Mouse (Mus musculus) olfactory bulb, adult 2 months (tissue): Measurements from ENCODE around the gene Tmem44. TPM values are rescaled to one million over a fixed set of nuclear protein-coding genes. Genes with fewer than 3 reads are reported as not detected.

ENCODE experiments used
- H3K27ac ChIP-seq: fragments of 200-500 bp; 2 replicates; pipeline ENCODE4 v1.5.1; 2012; ENCODE audit warnings: low read depth, low read length; ENCODE audit not compliant: insufficient read depth
- H3K4me1 ChIP-seq: fragments of 200-500 bp; 2 replicates; pipeline ENCODE4 v1.6.1; 2012; ENCODE audit warnings: low read length; ENCODE audit not compliant: control insufficient read depth, insufficient read depth
- H3K4me3 ChIP-seq: fragments of 200-500 bp; 2 replicates; pipeline ENCODE4 v1.5.1; 2012; ENCODE audit warnings: mild to moderate bottlenecking, low read depth, low read length, moderate library complexity; ENCODE audit not compliant: insufficient read depth
- CTCF ChIP-seq: fragments of 200-500 bp; IDR thresholded peaks from 2 replicates; pipeline ENCODE4 v1.5.1; 2012; ENCODE audit warnings: low read depth, mild to moderate bottlenecking, low read length, moderate library complexity; ENCODE audit not compliant: insufficient read depth
- POLR2A ChIP-seq: fragments of 200-500 bp; IDR thresholded peaks from 2 replicates; pipeline ENCODE4 v1.6.1; 2012; ENCODE audit warnings: mild to moderate bottlenecking, low read depth, low read length, moderate library complexity; ENCODE audit not compliant: insufficient read depth
- WGBS: fragments of 180-500 bp; shearing (Covaris S2); methylation state at CpG from one replicate; pipeline ENCODE4 v1.1.7; 2018; 5-methylcytosine and 5-hydroxymethylcytosine counted together
- polyA plus RNA-seq: library from polyadenylated mRNA; stranded (reverse); fragments of >200 nt; gene quantifications from 2 replicates; pipeline ENCODE4 v1.2.4, GENCODE M21; 2012; ENCODE audit warnings: low replicate concordance; ENCODE audit not compliant: missing spikeins, insufficient read depth, insufficient read length

Gene Tmem44
- polyA plus RNA-seq, 1 experiment, result not detected

DNA sequence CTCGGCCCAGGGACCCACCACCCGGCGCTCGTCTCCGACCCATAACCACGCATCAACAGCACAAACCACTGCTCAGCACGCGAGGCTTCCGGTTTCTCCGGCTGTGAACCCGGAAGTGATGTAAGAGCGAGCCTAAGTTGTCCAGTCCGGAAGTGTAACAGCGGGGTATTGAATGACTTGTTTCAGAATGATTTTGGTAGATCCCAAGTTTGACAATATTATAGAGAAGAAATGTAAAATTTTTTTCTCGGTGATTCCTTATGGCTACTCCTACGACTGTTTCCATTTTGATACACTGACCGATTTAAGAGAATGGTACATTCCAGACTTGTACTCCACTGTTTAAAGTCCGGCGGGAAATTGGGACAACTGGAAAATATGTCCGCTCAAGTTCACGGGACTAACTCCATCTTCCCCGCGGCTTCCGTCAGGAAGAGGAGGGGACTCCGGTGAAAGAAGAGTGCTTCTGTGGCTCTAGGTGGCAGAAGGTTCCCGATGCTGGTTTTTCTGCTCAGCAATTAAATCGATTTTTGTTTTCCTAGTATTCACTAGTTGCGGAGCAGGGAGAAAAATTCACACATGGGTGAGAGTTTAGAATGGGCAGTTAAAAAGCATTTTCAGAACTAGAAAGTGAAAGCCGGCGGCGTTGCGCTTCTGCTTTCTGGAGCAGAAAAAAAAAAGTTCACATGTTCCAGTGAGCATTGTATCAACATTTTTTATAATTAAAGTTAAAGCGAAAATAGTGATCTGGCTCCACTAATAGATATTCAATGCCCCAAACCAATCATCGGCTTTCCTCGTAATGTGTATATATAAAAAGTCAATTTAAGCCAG is 37.1 kb upstream of the Tmem44 start, which contains the start of gene Lsg1:
Gene Lsg1, minus strand, starts transcription at position 99 of the 834 bp plus-strand sequence.
- peak within 1 kb of the TSS; percentile 48; the same call in 1 of the 2 replicates for H3K27ac ChIP-seq
- TF ChIP-seq POLR2A (0 out of 2 replicates have a peak, but pooled peaks have one; percentile 7), CTCF (no peak)
- 0 out of 2 replicates have a peak, but pooled peaks cover 3% of the 10 kb centered on the region for H3K4me1 ChIP-seq
- 2% methylated on average over 35 of the region's 35 CpGs for WGBS
- peak within 1 kb of the TSS; percentile 86 for H3K4me3 ChIP-seq

DNA sequence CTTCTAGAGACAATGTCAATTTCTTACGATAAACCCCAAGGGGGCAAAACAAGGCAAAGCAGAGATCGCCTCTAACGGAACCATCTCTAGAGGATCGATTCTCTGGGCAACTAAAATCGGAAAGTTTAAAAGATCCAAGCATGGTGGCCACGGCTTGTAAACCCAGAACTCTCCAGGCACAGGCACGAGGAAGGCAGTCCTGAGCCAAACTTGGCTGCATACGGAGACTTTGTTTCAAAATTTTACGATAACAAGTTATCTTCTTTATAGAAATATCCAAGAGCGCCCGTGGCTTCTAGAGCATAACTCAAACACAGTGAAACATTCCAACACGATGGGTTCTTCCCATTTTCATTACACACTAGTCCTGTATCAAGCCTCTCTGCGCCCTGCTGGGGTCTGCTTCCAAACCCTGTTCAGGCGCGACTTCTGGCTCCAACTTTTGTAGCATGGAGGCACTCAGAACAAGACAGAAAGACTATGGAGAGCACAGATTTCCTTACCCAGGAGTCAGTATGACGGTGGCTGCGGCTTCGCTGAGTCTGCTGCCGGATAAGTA is 36.4 kb upstream of the Tmem44 start:
- TF ChIP-seq POLR2A (0 out of 2 replicates have a peak, but pooled peaks have one; percentile 27), CTCF (no peak)
- peak overlapping the region; percentile 48; the same call in 1 of the 2 replicates for H3K27ac ChIP-seq
- 1% methylated on average over 19 of the region's 19 CpGs for WGBS

DNA sequence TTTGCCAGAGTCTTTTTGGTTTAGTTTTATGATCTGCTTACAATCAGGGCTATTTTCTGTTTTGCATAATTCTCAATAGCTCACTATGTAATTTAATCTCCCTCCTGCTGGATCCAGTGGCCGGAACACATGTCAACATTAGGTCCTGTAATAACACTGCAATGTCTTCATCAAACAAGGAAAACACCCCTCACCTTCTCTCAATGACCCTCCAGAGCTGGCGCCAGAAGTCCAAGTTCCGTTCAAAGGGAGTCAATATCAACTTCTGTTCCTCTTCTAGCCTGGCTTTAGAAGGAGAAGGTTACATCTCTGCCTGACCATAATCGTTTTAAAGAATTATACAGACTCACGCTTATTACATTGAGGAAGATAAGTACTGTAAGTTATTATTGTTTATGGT is 30.1 kb upstream of the Tmem44 start:
- no peak overlapping the region for H3K27ac ChIP-seq
- no peak for TF ChIP-seq CTCF
- no peak for TF ChIP-seq POLR2A
- no peak overlapping the region for H3K4me3 ChIP-seq
- WGBS, result 91% methylated on average over 5 of the region's 5 CpGs
- H3K4me1 ChIP-seq, result no peaks in the 10 kb centered on the region

More for the DNA sequence above, 36.4 kb upstream of the Tmem44 start:
- H3K4me1 ChIP-seq, result 0 out of 2 replicates have a peak, but pooled peaks cover 3% of the 10 kb centered on the region
- peak overlapping the region; percentile 86 for H3K4me3 ChIP-seq

DNA sequence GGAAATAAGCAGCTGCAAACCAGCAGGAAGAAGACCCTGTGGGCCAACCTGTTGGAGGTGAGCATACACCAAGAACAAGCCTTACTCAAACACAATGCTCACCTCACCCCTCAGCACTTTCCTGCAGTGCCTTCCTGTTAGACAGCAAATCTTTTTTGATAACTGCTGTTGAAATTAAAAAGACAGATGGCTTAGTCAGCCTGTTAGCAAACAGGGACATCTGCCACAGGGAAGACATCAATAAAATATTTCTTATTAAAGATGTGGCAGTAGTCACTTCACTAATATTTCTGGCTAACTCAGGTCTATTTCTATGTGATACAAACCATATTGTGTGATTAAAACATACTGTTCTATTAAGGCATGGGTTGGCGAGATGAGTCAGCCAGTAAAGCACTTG is 25.8 kb upstream of the Tmem44 start:
- no peaks in the 10 kb centered on the region for H3K4me1 ChIP-seq
- WGBS, result 92% methylated on average over 1 of the region's 1 CpGs
- no peak overlapping the region for H3K4me3 ChIP-seq
- TF ChIP-seq POLR2A (no peak), CTCF (no peak)
- no peak overlapping the region for H3K27ac ChIP-seq

DNA sequence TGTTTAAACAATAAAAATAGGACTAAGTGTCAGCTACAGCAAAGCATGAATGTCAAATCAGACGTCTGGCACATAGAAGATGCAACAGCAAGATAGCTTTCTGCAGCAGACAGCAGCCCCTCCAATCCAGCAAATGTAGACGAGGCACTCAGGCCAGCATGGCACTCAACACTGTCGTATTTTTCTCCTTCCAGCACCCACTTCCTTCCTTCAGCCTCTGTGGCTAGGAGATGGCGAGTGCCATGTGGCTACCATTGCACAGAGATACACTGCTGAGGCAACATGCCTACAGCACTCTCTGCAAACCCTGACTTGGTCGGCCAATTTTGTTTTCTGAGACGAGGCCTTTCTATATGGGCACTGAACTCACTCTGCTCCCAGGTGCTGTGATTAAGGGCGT is 25.2 kb upstream of the Tmem44 start:
- H3K4me1 ChIP-seq, result no peaks in the 10 kb centered on the region
- no peak overlapping the region for H3K4me3 ChIP-seq
- WGBS, result 87% methylated on average over 7 of the region's 7 CpGs
- no peak overlapping the region for H3K27ac ChIP-seq
- TF ChIP-seq CTCF, result no peak
- TF ChIP-seq POLR2A, result no peak

DNA sequence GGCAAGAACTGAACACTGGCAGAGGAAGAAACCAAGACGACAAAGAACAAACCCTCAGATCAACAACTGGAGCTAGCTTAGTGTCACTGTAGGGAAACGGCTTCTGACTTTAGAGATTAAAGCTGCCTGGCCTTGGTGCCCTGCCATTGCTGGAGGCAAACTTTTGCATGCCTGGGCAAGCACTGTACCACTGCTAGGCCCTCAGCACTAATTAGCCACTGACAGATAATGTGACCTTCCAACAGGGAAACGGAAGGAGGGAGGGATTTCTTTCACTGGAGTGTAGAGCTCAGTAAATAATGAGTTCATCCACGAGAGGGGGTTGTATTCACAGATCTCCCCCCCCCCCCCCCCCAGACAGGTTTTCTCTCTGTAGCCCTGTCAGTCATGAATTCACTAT is 21.6 kb upstream of the Tmem44 start:
- Histone ChIP-seq H3K4me3 (no peak overlapping the region), H3K27ac (no peak overlapping the region), H3K4me1 (no peaks in the 10 kb centered on the region)
- TF ChIP-seq CTCF (no peak), POLR2A (no peak)
- 37% methylated on average over 4 of the region's 4 CpGs for WGBS

DNA sequence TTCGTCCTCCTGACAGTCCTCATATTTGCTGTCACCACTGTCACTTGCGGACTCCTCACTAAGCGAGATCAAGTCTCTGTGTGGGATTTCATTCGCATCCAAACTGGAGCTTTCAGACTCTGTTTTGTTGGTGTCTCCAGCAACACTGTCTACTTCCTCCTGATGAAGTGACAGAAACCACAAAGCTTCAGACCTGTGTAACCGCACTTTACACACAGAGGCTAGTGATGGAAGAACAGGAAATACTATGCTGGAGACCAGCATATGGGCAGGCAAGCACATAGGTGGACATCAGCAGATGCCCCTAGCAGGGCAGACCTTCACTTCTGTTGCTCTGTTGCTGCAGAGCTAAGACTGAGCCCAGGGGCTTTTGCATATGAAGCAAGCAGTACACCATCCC is 20.7 kb upstream of the Tmem44 start:
- H3K4me1 ChIP-seq, result no peaks in the 10 kb centered on the region
- H3K27ac ChIP-seq, result no peak overlapping the region
- WGBS, result 98% methylated on average over 5 of the region's 5 CpGs

DNA sequence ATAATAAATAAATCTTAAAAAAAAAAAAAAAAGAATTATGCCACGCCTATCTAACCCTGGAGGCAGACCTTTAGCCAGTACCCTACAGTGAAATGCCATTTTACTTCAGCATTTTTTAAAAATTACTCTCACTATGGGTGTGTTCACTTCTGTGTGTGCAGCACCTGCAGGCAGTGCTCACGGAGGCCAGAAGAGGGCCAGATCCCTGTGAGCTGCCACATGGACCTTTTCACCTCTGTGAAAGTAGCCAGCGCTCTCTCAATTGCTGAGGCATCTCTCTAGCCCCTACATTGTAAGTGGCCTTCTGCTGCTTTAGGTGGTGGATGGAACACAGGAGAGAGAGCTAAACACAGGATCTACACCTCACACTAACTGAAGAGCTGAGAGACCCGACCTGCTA is 19.5 kb upstream of the Tmem44 start:
- Histone ChIP-seq H3K4me1 (no peaks in the 10 kb centered on the region), H3K27ac (no peak overlapping the region), H3K4me3 (no peak overlapping the region)
- WGBS, result 96% methylated on average over 4 of the region's 4 CpGs
- no peak for TF ChIP-seq CTCF
- TF ChIP-seq POLR2A, result no peak

More for the DNA sequence above, 20.7 kb upstream of the Tmem44 start:
- H3K4me3 ChIP-seq, result no peak overlapping the region
- TF ChIP-seq CTCF (no peak), POLR2A (no peak)

DNA sequence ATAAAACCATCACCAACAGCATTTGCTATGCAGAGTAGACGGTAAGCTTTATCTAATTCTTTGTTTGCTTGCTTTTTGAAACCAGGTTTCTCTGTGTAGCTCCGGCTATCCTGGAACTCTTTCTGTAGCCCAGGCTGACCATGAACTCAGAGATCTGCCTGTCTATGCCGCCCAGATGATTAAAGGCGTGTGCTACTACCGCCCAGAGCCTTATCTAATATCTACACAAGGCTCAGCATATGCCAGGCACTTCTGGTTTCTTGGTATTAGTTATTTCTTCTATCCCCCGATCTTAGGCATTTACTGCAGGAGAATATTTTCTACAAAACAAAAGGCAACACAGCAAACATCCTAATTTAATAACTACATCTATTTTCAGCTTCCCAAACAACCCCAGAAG is 15.0 kb upstream of the Tmem44 start:
- 88% methylated on average over 6 of the region's 6 CpGs for WGBS
- Histone ChIP-seq H3K27ac (no peak overlapping the region), H3K4me1 (no peaks in the 10 kb centered on the region), H3K4me3 (no peak overlapping the region)
- TF ChIP-seq POLR2A (no peak), CTCF (no peak)
